Mouse (Mus musculus) erythroid progenitor cell, adult 5-6 weeks (primary cell): ENCODE results near the gene Tex26. TPM values are rescaled to one million over a fixed set of nuclear protein-coding genes. Genes with fewer than 3 reads are reported as not detected.

Experiments
- ATAC-seq: replicated peaks from 2 replicates; pipeline ENCODE4 v1.8.0; 2016; ENCODE audit warnings: moderate number of reproducible peaks, mild to moderate bottlenecking, moderate TSS enrichment, inconsistent platforms; ENCODE audit not compliant: poor library complexity, low FRiP score, severe bottlenecking
- total RNA-seq, 2 experiments: library from RNA; stranded (forward) in 1 of 2; stranded (reverse) in 1 of 2; fragments of 150-400 nt in 1 of 2; fragments of 186-747, 209-891 nt in 1 of 2; gene quantifications; 2 replicates each; pipeline versions ENCODE4 v1.2.3 to v1.2.4; 2015 to 2017; ENCODE audit warnings: low replicate concordance in 2 of 2

Tex26 gene
- total RNA-seq (2015; ENCODE audit: low replicate concordance) (not detected in 2 replicates), total RNA-seq (2017; ENCODE audit: low replicate concordance) (not detected in 2 replicates)

DNA sequence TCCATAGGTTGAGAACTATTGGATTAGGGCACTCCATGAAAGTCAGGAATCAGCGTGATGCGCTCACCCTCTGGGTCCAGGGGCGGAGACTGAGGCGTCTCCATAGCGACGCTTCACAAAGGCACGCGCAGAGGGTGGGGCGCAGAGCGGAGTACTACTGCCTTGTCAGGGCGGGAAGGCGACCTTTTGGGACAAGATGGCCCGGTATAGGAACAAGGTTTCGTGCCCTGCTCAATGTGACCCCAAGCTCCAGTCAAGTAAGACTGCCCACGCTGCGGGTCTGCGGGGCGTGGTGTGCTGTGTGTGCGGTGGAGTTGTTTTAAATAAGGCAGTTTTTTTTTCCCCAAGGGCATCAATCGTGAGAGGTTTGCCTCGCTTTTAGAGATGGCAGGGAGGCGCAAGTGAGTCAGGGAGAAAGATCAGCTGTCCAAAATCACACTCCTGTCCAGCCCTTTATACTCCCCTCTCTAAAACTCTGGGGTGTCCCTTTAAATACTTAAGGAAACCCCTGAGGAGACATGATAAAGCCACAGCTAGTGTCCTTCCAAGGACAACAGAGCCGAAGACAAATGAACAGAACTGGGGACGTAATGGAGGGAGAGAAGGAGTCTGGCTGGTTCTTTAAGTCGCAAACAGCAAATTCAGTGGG, at the start of gene Tex26:
Gene Tex26 (plus strand): TSS at position 130 of the 649 bp plus-strand sequence.
- ATAC-seq, result no peak

DNA sequence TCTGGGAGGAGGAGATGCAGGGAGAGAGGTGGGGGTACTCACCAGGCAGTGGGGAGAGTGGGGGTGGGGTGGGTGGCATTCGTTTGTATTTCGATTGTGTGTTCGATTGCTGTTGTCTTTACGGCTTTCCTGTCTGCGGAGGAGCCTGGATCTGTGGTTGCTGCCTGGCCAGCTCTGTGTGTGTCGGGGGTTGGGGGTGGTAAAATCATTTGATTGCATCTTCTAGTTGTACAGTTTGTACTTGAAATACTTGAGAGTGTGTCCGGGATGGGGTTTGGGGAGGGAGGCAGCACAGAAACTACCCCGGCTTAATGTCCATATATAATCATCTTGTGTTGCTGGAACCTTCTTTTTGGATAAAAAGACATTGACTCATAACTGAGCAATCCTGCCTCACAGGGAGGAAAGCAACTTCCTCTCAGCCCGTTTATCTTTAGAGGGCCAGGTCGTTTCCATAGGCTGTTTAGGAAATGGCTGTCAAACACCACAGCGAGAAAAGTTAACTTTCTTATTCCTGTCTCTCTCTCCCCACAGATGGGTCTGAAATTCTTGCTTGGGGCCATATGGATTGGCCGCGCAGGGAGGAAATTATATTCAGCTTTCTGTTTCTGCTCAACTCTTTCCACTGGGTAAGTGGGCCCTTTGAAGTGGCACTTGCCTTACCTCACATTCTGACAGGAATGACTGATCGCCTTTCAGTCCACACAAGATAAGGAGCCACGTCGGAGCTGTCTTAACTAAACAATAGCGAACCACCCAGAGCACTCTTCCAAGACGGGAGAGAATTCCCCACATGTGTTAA, 47.7 kb upstream of the Tex26 start:
- ATAC-seq, result no peak

DNA sequence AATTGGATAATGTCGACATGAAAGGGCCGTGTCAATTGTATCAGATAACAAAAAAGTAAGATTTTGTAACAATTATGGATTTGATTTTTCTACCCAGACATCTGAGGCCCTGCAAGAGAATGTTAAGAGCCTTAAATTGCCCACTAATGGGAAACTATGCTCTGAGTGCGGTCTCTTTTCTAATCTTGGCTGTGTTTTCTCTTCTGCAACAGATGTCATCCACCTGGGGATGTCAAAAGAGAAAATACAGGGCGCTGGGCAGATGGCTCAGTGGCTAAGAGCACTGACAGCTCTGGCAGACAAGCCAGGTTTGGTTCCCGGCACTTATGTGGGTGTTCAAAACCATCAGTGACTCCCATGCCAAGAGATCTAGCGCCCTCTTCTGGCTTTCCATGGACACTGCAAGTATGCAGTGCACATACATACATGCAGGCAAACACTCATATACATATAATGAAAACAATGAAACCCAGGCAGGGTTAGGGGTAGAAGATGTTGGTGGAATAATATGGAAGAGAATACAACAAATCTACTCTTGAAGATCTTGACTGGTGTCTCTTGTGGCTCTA, 47.0 kb upstream of the Tex26 start:
- no peak for ATAC-seq

- ATAC-seq, result no peak
These were observed 37.9 kb upstream of the Tex26 start for GRCm38 (mm10) chr5:149401446-149401975.

DNA sequence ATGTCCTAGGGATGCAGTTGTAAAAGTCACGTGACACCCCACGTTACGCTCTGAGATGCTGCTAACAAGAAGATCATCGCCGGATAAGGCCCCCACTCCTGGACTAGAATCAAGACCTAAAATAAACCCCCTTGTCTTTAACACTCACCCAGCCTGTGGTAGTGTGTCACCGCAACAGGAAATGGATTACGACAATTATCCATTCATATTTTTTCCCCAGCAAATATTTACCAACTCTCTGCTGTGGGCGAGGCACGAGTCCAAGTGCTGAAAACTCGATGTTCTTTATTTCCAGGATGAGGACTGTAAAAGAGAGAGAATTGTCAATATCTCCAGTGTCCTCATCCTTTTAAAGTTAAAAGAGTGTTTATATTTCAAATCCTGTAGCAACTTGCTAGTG, 37.4 kb upstream of the Tex26 start:
- ATAC-seq, result no peak

DNA sequence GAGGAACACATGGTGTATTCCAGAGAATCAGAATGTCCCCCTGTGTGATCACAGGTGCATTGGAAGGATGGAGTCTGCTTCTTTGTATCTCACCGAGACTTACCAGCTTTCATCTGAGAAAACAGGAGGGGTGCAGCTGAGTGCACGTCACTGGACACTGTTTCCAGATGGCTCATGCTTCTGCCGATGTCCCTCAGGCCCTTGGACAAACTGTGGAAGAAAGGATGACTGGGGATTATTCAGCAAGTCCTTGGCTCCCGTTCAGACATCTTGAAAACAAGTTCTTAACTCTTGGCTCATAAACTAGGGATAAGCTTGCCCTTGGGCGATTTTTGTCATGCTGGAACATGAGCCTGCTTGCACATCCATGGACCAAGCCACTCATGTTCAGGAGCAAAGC, 36.1 kb upstream of the Tex26 start:
- no peak for ATAC-seq

GRCm38 (mm10) chr5:149404710-149405109, 34.8 kb upstream of the Tex26 start:
- no peak for ATAC-seq

DNA sequence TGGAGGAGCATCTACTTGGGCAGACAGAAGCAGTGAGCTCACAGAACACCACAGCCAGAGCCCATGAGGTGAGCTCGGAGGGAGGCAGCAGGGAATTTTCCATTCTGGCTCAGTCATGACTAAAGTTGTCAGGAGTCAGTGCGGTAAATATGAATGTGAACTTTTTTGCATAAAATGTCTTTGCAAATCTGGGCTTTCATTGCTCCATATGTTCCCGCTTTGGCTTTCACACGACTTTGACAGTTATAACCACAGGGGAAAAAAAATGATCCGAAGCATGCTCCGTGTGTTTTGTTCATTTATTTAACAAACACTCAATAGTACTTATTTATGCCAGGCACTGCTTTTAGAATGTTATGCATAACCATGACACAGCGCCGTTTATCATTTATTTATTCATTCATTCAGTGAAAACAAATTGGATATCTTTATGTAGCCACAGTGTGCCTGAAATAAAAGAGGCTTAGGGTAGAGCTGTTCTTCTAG, 32.6 kb upstream of the Tex26 start:
- no peak for ATAC-seq

DNA sequence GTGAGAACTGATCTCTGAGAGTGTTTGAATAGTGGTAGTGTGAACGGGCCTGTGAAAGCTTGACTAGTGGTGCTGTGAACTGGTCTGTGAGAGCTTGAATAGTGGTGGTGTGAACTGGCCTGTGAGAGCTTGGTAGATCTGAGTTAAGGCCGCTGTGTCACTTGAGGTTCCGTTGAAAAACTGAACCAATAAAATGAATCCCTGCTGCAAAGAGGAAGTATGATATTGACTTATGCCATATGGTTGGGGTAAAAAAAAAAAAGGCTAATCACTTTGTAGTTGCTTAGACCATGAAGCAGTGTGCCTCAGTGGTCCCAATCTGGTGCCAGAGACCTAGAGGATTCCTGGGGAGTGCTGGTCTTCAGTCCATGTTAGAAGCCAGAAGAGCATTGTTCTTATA, 30.0 kb upstream of the Tex26 start:
- ATAC-seq, result no peak

GRCm38 (mm10) chr5:149411509-149412193, 27.8 kb upstream of the Tex26 start, which contains the start of gene Medag:
Gene Medag (plus strand): TSS chr5:149411749.
- ATAC-seq, result no peak

DNA sequence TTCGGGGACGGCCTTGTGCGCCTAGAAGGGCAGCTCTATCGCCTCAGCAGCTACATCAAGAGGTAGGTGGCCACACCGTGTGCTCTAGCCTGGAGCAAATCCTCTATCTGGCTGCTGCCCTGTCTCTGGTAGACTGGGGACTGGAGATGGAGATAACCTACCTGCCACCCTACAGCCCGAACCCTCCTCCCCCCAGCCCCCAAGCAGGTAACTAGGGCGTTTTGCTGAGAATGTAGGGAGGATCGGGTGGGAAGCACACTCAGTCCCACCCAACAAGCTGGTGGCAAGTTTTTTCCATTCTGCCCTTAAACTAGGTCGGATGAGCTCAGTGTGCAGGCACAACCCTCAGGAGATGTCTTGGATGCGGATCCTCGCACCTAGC, 27.3 kb upstream of the Tex26 start:
- no peak for ATAC-seq

DNA sequence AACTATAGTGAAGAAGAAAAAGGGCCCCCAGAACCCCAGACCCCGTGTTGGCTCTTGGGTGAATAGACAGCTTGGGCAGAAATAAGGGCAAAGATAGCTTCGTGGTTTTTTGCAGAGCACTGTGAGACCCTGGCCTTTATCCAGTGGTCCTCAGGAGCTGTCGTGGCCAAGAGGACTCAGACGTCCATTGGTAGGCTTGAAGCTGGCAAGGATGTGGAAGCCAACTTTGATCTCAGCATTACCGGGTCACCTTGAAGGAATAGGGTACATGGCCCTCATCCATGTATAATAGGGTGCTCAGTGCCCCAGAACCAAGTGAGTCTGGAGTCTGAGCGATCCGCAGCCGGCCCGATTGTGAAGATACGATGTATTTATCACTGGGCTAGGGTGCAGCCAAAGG, 26.8 kb upstream of the Tex26 start:
- no peak for ATAC-seq

DNA sequence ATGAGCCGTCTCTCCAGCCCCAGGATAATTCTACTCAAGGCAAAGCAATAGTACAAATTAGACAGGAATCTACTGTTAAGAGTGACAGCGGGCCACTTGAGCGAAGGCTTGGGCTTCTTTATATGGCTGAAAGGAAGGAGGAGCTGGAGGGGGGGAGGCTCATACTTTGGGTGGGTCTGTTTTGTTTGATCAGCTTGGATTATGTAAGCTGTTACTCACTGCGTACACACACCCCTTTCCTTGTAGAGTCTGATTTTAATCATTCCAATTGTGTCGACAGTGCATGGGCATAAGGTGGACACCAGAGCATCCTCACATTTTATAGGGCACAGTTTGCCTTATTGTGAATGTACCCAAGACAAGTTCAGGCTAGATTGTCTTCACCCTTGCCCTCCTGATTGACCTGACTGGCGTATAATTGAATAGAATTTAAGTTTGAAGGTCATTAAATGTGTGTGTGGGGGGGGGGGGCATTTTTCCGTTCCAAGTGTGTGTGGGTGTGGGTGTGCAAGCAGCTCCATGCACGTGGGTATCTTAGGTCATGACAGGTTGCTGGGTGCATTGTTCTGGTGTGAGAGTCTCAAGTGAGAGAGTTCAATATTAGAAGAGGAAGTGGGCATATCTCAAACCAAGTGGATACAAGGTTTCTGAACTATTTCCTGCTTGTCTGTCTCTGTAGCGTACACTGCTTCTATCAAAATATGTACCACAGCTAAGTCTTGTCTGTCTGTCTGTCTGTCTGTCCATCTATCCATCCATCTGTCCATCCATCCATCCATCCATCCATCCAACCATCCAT, 24.9 kb upstream of the Tex26 start:
- no peak for ATAC-seq

DNA sequence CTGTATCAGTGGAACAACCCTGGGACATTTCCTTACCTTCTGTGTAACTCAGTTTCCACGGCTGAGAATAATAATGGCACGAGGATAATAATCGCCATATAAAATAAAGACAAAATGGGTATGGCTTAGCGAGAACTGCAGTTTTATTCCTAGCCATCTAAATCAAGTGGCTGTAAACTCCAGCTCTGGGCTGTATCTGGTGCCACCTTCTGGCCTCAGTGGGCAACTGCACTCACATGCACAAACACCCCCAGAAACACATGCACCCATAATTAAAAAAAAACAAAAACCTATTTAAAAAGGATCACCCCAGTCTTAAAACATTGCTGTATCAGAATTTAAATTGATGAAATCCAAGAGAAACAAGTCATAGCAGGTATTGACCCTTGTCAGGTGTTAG, 22.1 kb upstream of the Tex26 start:
- ATAC-seq, result no peak

DNA sequence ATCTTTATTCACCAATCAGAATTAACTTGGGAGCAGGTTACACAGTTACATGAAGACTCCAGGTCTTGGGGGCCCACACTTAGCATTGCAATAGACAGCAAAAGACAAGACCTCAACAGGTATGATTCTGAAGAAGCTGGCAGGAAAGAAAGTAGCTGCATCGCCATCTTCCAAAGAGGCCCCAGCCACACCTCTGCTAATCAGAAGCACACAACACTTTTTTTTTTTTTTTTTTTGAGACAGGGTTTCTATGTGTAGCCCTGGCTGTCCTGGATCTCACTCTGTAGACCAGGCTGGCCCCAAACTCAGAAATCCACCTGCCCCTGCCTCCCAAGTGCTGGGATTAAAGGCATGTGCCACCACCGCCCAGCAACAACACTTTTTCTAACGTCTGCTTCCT, 12.9 kb upstream of the Tex26 start:
- no peak for ATAC-seq

GRCm38 (mm10) chr5:149427277-149428060, 12.0 kb upstream of the Tex26 start:
- ATAC-seq, result no peak

- no peak for ATAC-seq
These were observed 11.1 kb upstream of the Tex26 start for GRCm38 (mm10) chr5:149428347-149428746.

DNA sequence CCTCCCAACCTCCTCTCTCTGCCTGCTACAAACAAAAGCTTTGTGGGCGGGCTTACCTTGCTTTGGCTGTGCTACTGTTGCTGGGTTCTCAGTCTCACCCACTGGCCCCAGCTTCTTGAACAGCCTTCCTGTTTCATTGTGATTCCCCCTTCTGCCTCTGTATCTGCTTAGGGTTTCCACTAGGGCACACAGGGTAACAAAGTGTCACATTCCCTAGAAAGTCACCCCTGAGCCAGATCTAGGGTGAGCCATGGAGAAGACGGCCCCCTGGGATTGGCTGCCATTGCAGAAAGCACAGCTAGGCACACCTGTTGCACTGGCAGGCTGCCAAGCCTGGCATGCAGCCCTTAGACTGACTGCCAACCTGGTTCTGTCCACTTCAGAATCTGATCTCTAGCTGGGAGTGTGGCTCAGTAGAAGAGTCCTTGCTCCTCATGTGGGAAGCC, 10.6 kb upstream of the Tex26 start:
- ATAC-seq, result no peak
